Mouse (Mus musculus): ENCODE measurements at regions not wholly inside any gene's neighbourhood (a gene's known extent, or its start where the extent isn't known, plus 50 kb on each side); places are given as distances from the start of the nearest gene placed in this dataset.

DNA sequence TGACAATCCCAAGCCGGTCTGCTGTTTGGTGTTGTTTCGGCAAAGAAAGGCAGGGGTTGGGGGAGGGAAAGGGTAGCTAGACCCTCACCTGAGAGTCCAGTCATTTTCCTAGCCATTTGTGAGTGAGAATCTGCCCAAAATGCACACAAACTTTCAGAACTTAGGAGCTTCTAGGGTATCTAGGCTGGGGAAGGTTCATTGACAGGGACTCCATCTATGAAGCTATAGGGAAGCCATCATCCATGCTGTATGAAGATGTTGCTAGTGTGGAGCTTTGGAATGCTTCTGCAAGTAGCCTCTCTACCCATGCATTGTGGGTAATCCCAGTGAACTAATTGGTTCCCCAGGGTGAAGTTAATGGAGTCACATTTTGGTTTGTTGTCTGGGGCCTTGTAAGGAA is 412.9 kb upstream of the Zfp703 start:
- intact Hi-C loops (cut with DNase I): no loop called here
- no peak for DNase-seq (ENCODE audit: low spot score in 2 of 2)

- intact Hi-C loops (cut with DNase I): no loop called here
- DNase-seq (ENCODE audit: low spot score in 2 of 2): no peak
Measured at GRCm38 (mm10) chr8:26568423-26569060, 408.6 kb upstream of the Zfp703 start.

DNA sequence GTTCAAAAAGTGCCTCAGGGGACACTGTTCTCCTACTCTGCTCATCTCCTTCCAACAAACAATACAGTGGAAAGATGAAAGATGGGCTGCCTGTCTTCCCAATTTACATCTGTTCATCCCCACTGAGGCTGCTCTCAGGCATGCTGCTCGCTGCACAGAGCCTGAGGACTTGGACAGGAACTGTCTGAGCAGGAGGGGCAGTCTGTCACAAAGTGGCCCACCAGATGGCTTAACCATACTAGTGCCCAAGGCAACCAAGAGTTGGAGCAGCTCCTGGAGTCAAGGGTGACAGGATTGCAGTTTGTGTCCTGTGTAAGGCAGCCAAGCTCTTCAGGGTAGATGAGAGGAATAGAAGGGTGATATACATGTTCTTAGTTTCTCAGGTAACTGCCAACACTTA is 388.3 kb upstream of the Zfp703 start:
- intact Hi-C loops (cut with DNase I): no loop called here
- no peak for DNase-seq (ENCODE audit: low spot score in 2 of 2)

- no peak for DNase-seq (ENCODE audit: low spot score in 2 of 2)
- intact Hi-C loops (cut with DNase I): no loop called here
Measured at GRCm38 (mm10) chr8:26590591-26591212, 386.4 kb upstream of the Zfp703 start.

DNA sequence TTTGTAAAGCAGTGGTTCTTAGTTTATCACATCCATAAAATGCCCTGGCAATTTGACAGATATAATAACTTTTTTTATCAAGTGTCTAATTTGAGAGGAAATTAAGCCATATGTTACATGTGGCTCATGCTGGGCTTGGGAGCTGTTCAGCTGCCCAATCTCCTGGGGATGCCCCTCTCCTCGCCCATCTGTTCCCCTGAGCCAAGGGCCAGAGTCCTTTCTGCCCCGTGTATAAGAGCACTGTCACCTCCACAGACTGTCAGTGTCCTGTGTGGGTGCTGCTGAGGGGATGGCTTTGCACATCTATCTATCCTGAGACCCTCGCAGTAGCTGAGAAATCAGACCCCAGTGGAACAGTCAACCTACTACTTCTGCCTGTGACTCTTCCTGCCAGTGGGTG is 385.9 kb upstream of the Zfp703 start:
- intact Hi-C loops (cut with DNase I): no loop called here
- no peak for DNase-seq (ENCODE audit: low spot score in 2 of 2)

GRCm38 (mm10) chr8:26593536-26594368 is 383.4 kb upstream of the Zfp703 start:
- intact Hi-C loops (cut with DNase I): no loop called here
- DNase-seq (ENCODE audit: low spot score in 2 of 2): no peak

DNA sequence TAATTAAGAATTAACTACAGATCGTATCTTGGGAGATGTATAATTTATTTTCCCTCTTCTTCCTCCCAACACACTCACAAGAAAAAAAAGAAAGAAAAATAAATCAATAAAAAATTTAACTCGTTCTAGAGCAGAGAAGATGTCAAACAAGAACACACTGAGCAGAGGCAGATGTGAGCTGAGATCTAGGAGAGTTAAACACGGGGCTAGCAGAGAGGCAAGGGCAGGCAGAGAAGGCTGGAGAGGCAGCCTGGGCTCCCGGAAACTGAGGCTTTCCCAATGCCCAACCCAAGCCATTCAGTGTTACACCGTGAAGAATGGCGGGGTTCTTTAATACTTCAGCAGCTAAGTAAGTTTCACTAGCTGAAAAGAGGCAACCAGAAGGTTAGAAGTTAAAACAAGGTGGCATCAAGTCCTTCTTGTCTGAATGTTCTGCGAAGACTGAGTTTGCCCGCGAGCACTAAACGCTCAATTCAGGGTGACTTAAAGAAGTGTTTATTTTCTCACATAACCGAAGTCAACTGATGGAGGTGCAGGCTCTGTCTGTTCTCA is 382.7 kb upstream of the Zfp703 start:
- intact Hi-C loops (cut with DNase I): no loop called here

DNA sequence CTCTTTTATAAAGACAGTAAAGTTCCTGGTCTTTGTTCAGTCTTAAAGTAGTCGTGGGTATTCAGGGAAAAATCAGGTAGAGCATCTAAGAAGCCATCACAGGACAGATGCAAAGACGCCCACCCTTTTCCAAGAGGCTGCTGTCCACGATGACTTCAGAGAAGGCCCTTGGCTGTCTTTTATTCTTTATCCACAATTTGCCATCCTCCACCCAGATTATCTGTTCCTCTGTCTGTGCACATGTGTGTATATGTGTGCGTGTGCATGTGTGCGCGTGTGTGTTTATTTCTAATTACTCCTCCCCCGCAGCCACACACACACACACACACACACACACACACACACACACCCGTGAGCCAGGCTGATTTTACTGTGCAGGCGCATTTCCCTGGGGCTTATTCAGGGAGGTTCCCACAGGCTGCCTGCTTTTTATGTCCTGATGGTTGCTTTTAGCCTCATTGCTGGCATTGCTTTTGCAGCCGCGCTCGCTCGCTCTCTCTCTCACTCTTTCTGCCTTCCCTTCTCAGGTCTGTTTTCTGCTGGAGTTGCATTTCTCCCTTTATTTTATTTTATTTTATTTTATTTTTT is 381.6 kb upstream of the Zfp703 start:
- peak; percentile 15 to 23 for DNase-seq (ENCODE audit: low spot score in 2 of 2)

More for the DNA sequence above, 382.7 kb upstream of the Zfp703 start:
- no peak for DNase-seq (ENCODE audit: low spot score in 2 of 2)

DNA sequence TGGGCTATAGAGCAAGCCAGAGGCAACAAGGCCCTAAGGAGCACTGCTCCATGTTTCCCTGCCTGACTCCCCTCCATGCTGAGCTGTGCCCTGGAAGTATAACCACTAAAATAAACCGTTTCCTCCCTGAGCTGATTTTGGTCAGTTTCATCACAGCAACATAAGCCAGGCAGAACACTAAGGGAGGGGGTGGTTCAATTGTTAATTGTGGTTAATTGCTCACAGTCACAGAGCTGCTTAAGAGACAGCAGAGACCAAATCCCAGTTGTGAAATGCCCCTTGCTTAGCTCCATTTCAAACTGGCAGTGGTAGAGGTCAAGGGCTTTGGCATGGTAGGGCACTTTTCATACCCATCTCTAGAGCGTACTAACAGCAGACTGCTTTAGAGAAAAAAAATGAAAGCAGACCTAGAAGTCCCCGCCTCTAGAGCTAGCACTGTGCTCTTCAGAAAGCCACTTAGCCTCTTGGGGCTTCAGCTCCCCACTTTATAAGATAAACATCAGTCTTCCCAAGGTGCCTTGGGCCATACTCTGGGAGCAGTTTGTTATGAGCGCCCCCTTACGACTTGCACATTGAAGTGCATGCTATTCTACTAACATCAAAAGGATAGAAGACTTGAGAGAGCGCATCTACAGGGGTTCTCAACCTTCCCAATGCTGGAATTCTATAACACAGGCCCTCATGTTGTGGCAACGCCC is 380.3 kb upstream of the Zfp703 start:
- intact Hi-C loops (cut with DNase I): no loop called here
- no peak for DNase-seq (ENCODE audit: low spot score in 2 of 2)

More for the DNA sequence above, 381.6 kb upstream of the Zfp703 start:
- intact Hi-C loops (cut with DNase I): no loop called here

DNA sequence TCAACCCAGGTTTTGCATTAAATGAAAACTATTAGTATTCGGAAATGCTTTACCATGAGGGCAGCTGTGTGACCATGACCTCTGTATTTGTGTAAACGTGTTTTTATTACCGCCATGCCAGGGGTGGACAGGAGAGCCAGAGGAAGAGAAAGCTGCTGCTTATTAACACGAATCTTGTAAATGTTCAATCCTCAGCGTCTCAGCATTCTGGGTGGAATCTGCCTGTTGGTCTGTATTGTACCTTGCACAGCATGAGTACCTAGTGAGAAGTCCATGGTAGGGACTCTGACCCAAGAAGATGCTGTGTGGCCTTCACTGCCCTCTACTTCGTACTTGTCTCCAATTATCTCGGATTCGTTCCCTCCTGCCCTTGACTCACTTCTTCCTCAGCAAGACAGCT is 378.6 kb upstream of the Zfp703 start:
- intact Hi-C loops (cut with DNase I): no loop called here
- DNase-seq (ENCODE audit: low spot score in 2 of 2): no peak

DNA sequence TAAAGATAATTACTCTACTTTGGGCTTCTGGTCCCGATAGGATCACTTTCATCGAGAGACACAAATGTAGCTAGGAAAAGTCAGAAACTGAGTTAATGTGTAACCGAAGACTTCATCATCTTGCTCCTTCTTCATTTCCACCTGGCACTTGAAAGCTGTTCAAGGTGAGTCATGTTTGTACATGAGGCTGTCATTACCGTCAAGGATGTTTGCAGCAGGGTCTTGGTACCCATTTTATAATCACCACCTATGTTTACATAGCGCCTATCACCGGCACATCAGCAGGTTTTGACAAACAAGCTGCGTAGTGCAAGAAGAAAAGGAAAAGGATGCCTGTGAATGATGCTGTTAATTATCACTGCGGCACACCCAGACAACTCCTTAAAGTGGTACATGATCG is 377.0 kb upstream of the Zfp703 start:
- DNase-seq (ENCODE audit: low spot score in 2 of 2): no peak

DNA sequence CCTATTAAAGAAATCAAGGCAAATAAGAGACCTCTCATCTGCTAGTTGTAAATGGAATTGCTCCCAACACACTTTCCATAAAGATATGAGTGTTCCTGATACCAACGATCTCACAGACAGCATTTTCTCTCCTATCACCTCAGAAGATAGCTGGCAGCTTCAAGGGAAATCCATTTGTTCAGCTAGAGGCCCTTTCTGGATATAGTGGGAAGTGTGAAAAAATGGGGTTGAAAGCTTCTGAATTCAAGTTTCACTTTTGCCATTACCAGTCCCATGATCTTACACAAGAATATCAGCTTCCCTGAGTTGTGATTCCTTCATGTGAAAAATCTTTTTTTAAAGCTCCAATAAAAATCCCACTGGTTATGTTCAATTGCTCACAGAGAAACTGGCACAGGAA is 369.1 kb upstream of the Zfp703 start:
- intact Hi-C loops (cut with DNase I): no loop called here

More for the DNA sequence above, 377.0 kb upstream of the Zfp703 start:
- intact Hi-C loops (cut with DNase I): no loop called here

DNA sequence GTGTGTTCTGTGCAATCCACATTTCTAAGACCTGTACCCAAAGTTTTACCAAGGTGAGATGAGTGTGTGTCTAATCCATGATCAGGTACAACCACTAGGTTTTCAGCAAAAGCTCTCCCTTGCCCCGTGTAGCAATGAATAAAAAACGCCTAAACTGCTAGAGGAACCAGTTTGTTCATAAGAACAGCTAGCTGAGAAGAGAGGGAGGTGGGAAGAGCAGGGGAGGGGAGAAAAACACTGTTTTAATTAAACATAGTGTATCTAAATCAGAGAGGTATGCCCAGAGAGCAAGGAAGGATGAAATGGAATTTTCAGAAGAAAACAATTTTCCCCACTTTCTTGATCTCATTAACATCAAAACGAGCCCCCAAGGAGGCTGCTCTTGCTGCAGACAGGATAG is 368.5 kb upstream of the Zfp703 start:
- peak in 1 of 2 experiments; percentile 12 for DNase-seq (ENCODE audit: low spot score in 2 of 2)
- intact Hi-C loops (cut with DNase I): no loop called here

More for the DNA sequence above, 369.1 kb upstream of the Zfp703 start:
- peak in 1 of 2 experiments; percentile 37 for DNase-seq (ENCODE audit: low spot score in 2 of 2)

- intact Hi-C loops (cut with DNase I): no loop called here
Measured at GRCm38 (mm10) chr8:26612153-26612552, 365.0 kb upstream of the Zfp703 start.

GRCm38 (mm10) chr8:26622311-26623052 is 354.6 kb upstream of the Zfp703 start:
- no peak for DNase-seq (ENCODE audit: low spot score in 2 of 2)
- intact Hi-C loops (cut with DNase I): no loop called here

More at GRCm38 (mm10) chr8:26612153-26612552, 365.0 kb upstream of the Zfp703 start:
- DNase-seq (ENCODE audit: low spot score in 2 of 2): no peak

DNA sequence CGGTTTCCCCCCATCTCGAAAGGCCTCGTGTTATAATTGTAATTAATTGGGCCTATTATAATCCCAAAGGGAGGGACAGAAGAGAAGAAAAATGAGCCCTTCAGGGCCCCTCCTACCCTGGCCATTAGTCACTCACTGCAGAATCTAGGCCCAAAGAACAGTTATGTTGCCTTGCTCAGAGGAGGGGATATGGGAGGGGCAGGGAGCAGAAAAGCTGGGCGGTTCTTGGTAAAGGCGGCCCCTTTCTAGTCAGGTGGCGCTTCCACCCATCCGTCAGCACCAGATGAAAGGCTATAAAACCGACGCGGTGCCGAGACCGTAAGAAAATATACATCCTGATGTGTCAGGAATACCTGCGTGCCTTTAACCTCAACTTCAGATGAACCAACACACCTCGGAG is 350.9 kb upstream of the Zfp703 start:
- no peak for DNase-seq (ENCODE audit: low spot score in 2 of 2)
- intact Hi-C loops (cut with DNase I): no loop called here

DNA sequence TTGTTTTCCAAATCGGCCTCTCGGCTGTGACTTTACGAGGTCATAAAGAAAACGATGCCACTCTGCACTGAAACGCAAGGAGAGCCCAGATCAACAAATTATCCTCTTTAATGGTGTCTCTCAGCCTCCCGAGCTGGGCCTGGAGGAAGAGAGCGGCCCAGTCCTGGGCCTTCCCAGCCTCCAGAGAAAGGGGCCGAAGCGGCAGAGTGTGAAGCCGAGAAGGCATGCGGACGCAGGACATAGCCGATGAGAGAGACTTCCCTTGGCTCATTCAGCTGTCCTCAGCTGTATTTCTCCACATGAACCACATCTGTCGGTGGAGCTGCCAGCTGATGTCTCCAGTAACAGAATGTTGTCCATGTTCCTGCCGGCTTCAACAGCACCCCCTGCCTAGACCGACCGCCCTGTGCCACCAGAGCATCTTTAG is 350.5 kb upstream of the Zfp703 start:
- intact Hi-C loops (cut with DNase I): no loop called here
- DNase-seq (ENCODE audit: low spot score in 2 of 2): no peak

GRCm38 (mm10) chr8:26627191-26627891 is 349.8 kb upstream of the Zfp703 start:
- DNase-seq (ENCODE audit: low spot score in 2 of 2): peak in 1 of 2 experiments; percentile 6
- intact Hi-C loops (cut with DNase I): no loop called here

Data from left cerebral cortex, postnatal 14 days (tissue).